ENCODE assay signal across 26 mouse cellular contexts in the genomic region with DNA sequence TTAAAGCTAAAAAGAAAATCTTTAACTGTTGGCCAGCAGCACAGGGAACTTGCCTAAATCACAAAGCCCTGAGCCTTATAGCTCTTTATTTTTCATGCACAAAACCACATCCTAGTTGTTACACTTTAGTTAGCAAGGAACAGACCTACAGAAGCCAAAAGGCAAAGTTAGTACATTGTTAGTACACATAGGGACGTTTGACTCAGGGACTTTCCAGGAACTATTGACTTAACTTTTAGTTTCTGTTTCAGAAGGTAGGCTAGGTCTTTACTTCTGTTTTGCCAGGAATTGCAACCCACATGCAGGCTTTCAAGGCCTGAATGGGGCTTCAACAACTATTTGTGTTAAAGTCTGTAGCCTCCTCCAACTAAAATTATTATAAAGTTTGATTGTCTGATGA.
"Had no signal": no experiment of that assay in that cellular context is flagged by ENCODE, and none has a peak within 500 bp of the region (broad histone marks: within the 10 kb centered on the region; RNA-seq: fewer than 3 reads in every experiment).

No protein-coding gene starts in this region.

- H3K4me1 ChIP-seq: heart, embryonic 13.5 days; heart, embryonic 15.5 days; hindbrain, embryonic 10.5 days; hindbrain, embryonic 12.5 days; intestine, embryonic 15.5 days; limb, embryonic 10.5 days; limb, embryonic 12.5 days; liver, embryonic 13.5 days; liver, embryonic 15.5 days had no signal

- H3K36me3 ChIP-seq: heart, embryonic 13.5 days; heart, embryonic 15.5 days; hindbrain, embryonic 10.5 days; hindbrain, embryonic 12.5 days; intestine, embryonic 15.5 days; limb, embryonic 10.5 days; limb, embryonic 12.5 days; liver, embryonic 13.5 days; liver, embryonic 15.5 days had no signal

- ATAC-seq: hindbrain, embryonic 16.5 days; intestine, embryonic 15.5 days; intestine, postnatal 0 days had no signal

- H3K4me3 ChIP-seq: gastrocnemius, adult 2 months; heart, embryonic 13.5 days; heart, embryonic 15.5 days; hindbrain, embryonic 10.5 days; hindbrain, embryonic 12.5 days; intestine, embryonic 15.5 days; left cerebral cortex, adult 2 months; limb, embryonic 10.5 days; limb, embryonic 12.5 days; liver, embryonic 13.5 days; liver, embryonic 15.5 days had no signal

- H3K27ac ChIP-seq: gastrocnemius, adult 2 months; heart, embryonic 13.5 days; heart, embryonic 15.5 days; hindbrain, embryonic 10.5 days; hindbrain, embryonic 12.5 days; hindbrain, embryonic 14.5 days; intestine, embryonic 15.5 days; left cerebral cortex, adult 2 months; limb, embryonic 10.5 days; limb, embryonic 12.5 days; liver, embryonic 13.5 days; liver, embryonic 15.5 days had no signal

- H3K9ac ChIP-seq: heart, embryonic 13.5 days; heart, embryonic 15.5 days; hindbrain, embryonic 12.5 days; hindbrain, embryonic 14.5 days; intestine, embryonic 15.5 days; limb, embryonic 12.5 days; liver, embryonic 13.5 days; liver, embryonic 15.5 days had no signal

- H3K27me3 ChIP-seq: heart, embryonic 13.5 days; heart, embryonic 15.5 days; hindbrain, embryonic 12.5 days; intestine, embryonic 15.5 days; limb, embryonic 12.5 days; liver, embryonic 13.5 days; liver, embryonic 15.5 days had no signal

- DNase-seq: gastrocnemius, adult 2 months; gastrocnemius, postnatal 10 days; gastrocnemius, postnatal 25 days; heart, adult 18-20 months; heart, postnatal 14 days; heart, postnatal 36 days; kidney, adult 18-20 months; kidney, adult 8-10 months; kidney, postnatal 10 days; kidney, postnatal 25 days; kidney, postnatal 4 days; layer of hippocampus, adult 9-11 months; layer of hippocampus, postnatal 36 days; liver, embryonic 13.5 days had no signal
